Mouse (Mus musculus) embryonic facial prominence, embryonic 14.5 days (tissue): ENCODE measurements around the gene Acoxl. TPM values are rescaled to one million over a fixed set of nuclear protein-coding genes. Genes with fewer than 3 reads are reported as not detected.

Experiments
- ATAC-seq: fragments of 200-750 bp; cut with Nextera tagmentation; 2 replicates; pipeline ENCODE4 v1.8.0; 2017; ENCODE audit warnings: low read depth, moderate number of reproducible peaks, moderate TSS enrichment
- DNase-seq: peaks from one replicate; pipeline ENCODE4 v3.0.0-alpha.2; 2015; ENCODE audit warnings: low spot score
- H3K27ac ChIP-seq: fragments of 300-500 bp; sonication (generic); replicated peaks from 2 replicates; pipeline ENCODE4 v1.5.1; 2014; ENCODE audit warnings: low read depth, mild to moderate bottlenecking, low read length, moderate library complexity
- H3K27me3 ChIP-seq: fragments of 300-500 bp; sonication (generic); replicated peaks from 2 replicates; pipeline ENCODE4 v1.6.1; 2014; ENCODE audit warnings: low read length; ENCODE audit not compliant: control insufficient read depth, insufficient read depth
- H3K36me3 ChIP-seq: fragments of 300-500 bp; sonication (generic); 2 replicates; pipeline ENCODE4 v1.6.1; 2014; ENCODE audit warnings: low read length, mixed read lengths; ENCODE audit not compliant: control insufficient read depth, insufficient read depth
- H3K4me1 ChIP-seq: fragments of 300-500 bp; sonication (generic); 2 replicates; pipeline ENCODE4 v1.6.1; 2014; ENCODE audit warnings: antibody characterized with exemption, low read length; ENCODE audit not compliant: control insufficient read depth, insufficient read depth
- H3K4me2 ChIP-seq: fragments of 300-500 bp; sonication (generic); 2 replicates; pipeline ENCODE4 v1.6.1; 2014; ENCODE audit warnings: low read depth, mild to moderate bottlenecking, low read length, moderate library complexity, mixed read lengths
- H3K4me3 ChIP-seq: fragments of 300-500 bp; sonication (generic); 2 replicates; pipeline ENCODE4 v1.5.1; 2014; ENCODE audit warnings: low read depth, mild to moderate bottlenecking, low read length
- H3K9ac ChIP-seq: fragments of 300-500 bp; sonication (generic); 2 replicates; pipeline ENCODE4 v1.6.1; 2014; ENCODE audit warnings: low read depth, mild to moderate bottlenecking, low read length, moderate library complexity, mixed read lengths
- H3K9me3 ChIP-seq: fragments of 300-500 bp; sonication (generic); 2 replicates; pipeline ENCODE4 v1.6.1; 2016; ENCODE audit warnings: low read length; ENCODE audit not compliant: control insufficient read depth
- WGBS: fragments of 180-500 bp; shearing (Covaris S2); extraction: QIAGEN DNeasy Blood & Tissue Kit; methylation state at CpG from one replicate; pipeline ENCODE4 v1.1.7; 2014; 5-methylcytosine and 5-hydroxymethylcytosine counted together
- polyA plus RNA-seq: library from polyadenylated mRNA; unstranded; fragments of >200 nt; fragmentation: Nextera tagmentation; extraction: Ambion mirVana; gene quantifications from 2 replicates; pipeline ENCODE4 v1.2.1, GENCODE M21; 2014

Acoxl gene
- polyA plus RNA-seq, 1 experiment from 2014 or later = 0.24 TPM

GRCm38 (mm10) chr2:128163177-128163576, 324.5 kb downstream of the Acoxl start:
- Histone ChIP-seq H3K27ac (no peak overlapping the region), H3K9me3 (no peaks in the 10 kb centered on the region), H3K4me2 (no peak overlapping the region), H3K9ac (no peak overlapping the region), H3K4me3 (no peak overlapping the region), H3K4me1 (0 out of 2 replicates have a peak, but pooled peaks cover 2% of the 10 kb centered on the region), H3K36me3 (peaks cover 20% of the 10 kb centered on the region; the same call in 1 of the 2 replicates), H3K27me3 (no peaks in the 10 kb centered on the region)
- DNase-seq (no peak), ATAC-seq (no peak)
- WGBS = 83% methylated on average over 8 of the region's 8 CpGs

DNA sequence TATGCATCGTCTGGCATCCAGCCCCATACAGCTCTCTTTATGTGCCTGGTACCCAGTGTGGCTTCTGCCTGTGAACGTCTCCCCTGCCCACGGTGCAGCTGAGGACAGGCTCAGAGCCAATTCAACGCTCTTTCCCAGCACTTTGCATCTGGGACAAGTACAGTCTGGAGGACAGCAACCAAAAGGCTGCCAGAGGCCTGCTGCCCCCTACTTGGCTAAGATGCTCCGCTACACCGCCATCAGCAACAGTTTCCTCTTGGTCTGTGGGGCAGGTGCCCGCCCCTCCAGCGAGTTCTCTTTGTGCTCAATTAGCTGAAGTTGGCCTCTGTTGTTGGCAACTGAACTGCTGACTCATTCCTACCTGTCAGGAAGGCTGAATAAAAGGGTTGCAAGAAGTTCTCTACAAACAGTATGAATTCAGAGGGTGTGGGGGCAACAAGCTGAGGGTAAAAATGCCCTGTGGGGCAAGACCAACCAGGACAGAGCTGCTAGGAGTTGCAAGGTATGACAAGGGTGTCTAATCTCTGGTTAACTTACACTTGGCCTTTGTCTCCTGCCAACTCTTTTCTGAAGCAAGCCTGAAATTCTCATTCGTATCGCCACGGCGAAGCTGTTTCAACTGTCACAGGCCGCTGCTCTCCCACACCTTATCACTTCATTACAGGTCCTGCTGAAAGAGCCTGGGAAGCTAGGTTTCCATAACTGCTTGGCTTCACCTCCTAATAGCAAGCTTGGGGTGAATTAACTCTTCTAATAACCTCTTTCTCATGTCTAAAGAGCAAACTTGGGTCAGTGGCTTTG, 328.1 kb downstream of the Acoxl start:
- whole genome bisulfite sequencing = 73% methylated on average over 13 of the region's 13 CpGs
- H3K27me3 ChIP-seq = no peaks in the 10 kb centered on the region
- no peaks in the 10 kb centered on the region for H3K36me3 ChIP-seq
- H3K27ac ChIP-seq = no peak overlapping the region
- no peaks in the 10 kb centered on the region for H3K4me1 ChIP-seq
- no peak overlapping the region for H3K4me2 ChIP-seq
- no peaks in the 10 kb centered on the region for H3K9me3 ChIP-seq
- H3K9ac ChIP-seq = no peak overlapping the region
- ATAC-seq (peak; percentile 33; the same call in 1 of the 2 replicates), DNase-seq (peak; percentile 34)
- no peak overlapping the region for H3K4me3 ChIP-seq

DNA sequence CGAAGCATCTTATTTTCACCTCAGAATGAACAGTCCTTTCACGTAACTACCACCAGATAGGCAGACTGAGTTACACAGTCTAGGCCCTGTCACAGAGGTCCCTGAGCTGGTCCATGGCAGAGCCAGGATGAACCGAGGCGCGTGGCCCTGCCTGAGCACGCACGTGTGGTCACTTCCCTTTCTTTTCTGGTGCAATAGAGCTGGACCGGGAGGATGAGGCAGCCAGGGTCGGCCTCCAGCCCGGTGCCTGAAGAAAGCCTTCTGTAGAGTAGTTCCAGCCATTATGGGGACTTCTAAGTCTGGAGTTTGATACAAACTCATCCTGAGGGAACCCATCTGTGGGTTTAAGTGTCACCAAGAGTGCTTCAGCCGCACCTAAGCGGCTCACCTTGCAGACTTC, 329.3 kb downstream of the Acoxl start:
- ATAC-seq (no peak), DNase-seq (no peak)
- no peak overlapping the region for H3K4me2 ChIP-seq
- H3K27ac ChIP-seq = no peak overlapping the region
- no peaks in the 10 kb centered on the region for H3K27me3 ChIP-seq
- no peaks in the 10 kb centered on the region for H3K36me3 ChIP-seq
- no peaks in the 10 kb centered on the region for H3K4me1 ChIP-seq
- no peak overlapping the region for H3K9ac ChIP-seq
- WGBS = 92% methylated on average over 12 of the region's 12 CpGs
- no peaks in the 10 kb centered on the region for H3K9me3 ChIP-seq
- H3K4me3 ChIP-seq = no peak overlapping the region

DNA sequence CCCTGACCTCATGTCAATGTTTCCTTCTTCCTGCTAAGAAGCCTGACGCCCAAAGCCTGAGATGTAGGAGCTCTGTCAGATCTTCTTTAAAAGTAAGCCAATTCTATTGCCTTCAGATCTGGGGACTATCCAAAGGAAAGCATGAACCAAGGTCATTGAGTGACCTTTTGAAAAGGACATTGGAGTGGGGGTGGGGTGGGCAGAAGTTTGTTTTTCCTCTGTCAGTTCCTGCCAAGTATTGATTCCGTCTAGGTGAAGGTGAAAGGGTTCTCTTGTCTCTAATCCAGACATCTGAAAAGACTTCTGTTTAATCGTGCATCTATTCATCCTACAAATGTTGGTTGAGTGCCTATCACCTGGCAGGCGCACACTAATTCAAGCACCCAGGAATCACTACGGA, 330.8 kb downstream of the Acoxl start:
- Histone ChIP-seq H3K4me2 (no peak overlapping the region), H3K4me3 (no peak overlapping the region), H3K27me3 (no peaks in the 10 kb centered on the region), H3K27ac (no peak overlapping the region), H3K9me3 (no peaks in the 10 kb centered on the region), H3K4me1 (no peaks in the 10 kb centered on the region), H3K9ac (no peak overlapping the region), H3K36me3 (no peaks in the 10 kb centered on the region)
- WGBS = 73% methylated on average over 5 of the region's 5 CpGs
- DNase-seq (no peak), ATAC-seq (no peak)

GRCm38 (mm10) chr2:128169972-128170371, 331.3 kb downstream of the Acoxl start:
- Histone ChIP-seq H3K9ac (no peak overlapping the region), H3K4me3 (no peak overlapping the region), H3K4me1 (no peaks in the 10 kb centered on the region), H3K36me3 (no peaks in the 10 kb centered on the region), H3K27ac (no peak overlapping the region), H3K4me2 (no peak overlapping the region), H3K27me3 (no peaks in the 10 kb centered on the region), H3K9me3 (no peaks in the 10 kb centered on the region)
- WGBS = 77% methylated on average over 11 of the region's 11 CpGs
- DNase-seq = no peak
- no peak for ATAC-seq

DNA sequence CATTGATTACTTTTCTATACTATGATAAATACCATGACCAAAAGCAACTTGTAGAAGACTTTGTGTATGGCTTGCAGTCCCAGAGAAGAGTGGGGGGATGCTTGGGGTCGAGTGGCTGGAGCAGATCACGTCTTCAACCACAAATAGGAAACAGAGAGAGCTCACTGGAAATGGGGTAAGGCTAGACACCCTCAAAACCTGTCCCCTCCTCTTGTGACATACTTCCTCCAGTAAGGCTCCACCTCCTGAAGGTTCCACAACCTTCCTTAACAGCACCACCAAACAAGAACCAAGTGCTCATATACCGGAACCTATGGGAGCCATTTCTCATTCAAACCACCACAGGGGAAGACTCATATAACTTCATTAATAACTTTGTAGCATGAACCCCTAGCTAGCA, 331.9 kb downstream of the Acoxl start:
- Histone ChIP-seq H3K4me1 (no peaks in the 10 kb centered on the region), H3K27me3 (no peaks in the 10 kb centered on the region), H3K4me2 (no peak overlapping the region), H3K9ac (no peak overlapping the region), H3K4me3 (no peak overlapping the region), H3K9me3 (no peaks in the 10 kb centered on the region), H3K36me3 (no peaks in the 10 kb centered on the region), H3K27ac (no peak overlapping the region)
- DNase-seq (no peak), ATAC-seq (no peak)
- WGBS = 93% methylated on average over 3 of the region's 3 CpGs

DNA sequence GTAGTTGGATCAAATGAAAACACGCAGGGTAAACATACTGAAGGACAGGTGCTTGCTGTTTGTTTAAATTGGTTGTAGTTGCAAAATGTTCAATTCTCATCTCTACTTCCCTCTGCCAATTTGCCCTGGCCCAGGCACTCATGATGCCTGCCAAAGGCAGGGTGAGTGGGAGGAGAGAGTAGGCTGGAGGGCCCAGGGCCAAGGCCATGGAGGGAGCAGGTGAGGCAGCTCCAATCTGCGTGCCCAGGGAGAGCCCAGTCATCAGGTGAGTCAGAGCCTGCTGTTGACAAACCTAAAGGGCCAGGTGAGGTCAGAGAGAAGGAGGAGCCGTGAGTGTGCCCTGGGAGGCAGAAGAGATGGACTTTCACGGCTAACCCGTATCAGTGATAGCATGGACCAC, 333.6 kb downstream of the Acoxl start:
- Histone ChIP-seq H3K9me3 (no peaks in the 10 kb centered on the region), H3K9ac (no peak overlapping the region), H3K4me1 (peaks cover 10% of the 10 kb centered on the region), H3K27me3 (no peaks in the 10 kb centered on the region), H3K4me3 (no peak overlapping the region), H3K4me2 (no peak overlapping the region), H3K36me3 (no peaks in the 10 kb centered on the region), H3K27ac (no peak overlapping the region)
- no peak for ATAC-seq
- WGBS = 92% methylated on average over 5 of the region's 5 CpGs
- no peak for DNase-seq
